Mouse (Mus musculus) lung, postnatal 0 days (tissue): ENCODE results near the gene Scamp1. TPM values are rescaled to one million over a fixed set of nuclear protein-coding genes. Genes with fewer than 3 reads are reported as not detected.

ENCODE experiments used
- ATAC-seq: fragments of 200-750 bp; cut with Nextera tagmentation; 2 replicates; pipeline ENCODE4 v1.8.0; 2017; ENCODE audit warnings: moderate library complexity
- DNase-seq: peaks from one replicate; pipeline ENCODE4 v3.0.0-alpha.2; 2016; ENCODE audit warnings: low spot score
- H3K27ac ChIP-seq: fragments of 300-500 bp; sonication (generic); 2 replicates; pipeline ENCODE4 v1.5.1; 2014; ENCODE audit warnings: antibody characterized with exemption, mild to moderate bottlenecking, low read length, mixed read lengths
- H3K27me3 ChIP-seq: fragments of 300-500 bp; sonication (generic); replicated peaks from 2 replicates; pipeline ENCODE4 v1.6.1; 2014; ENCODE audit warnings: low read length, mixed read lengths; ENCODE audit not compliant: insufficient read depth
- H3K36me3 ChIP-seq: fragments of 300-500 bp; sonication (generic); 2 replicates; pipeline ENCODE4 v1.6.1; 2014; ENCODE audit warnings: low read length, mixed read lengths; ENCODE audit not compliant: insufficient read depth
- H3K4me1 ChIP-seq: fragments of 300-500 bp; sonication (generic); 2 replicates; pipeline ENCODE4 v1.6.1; 2014; ENCODE audit warnings: antibody characterized with exemption, low read depth, low read length, mixed read lengths; ENCODE audit not compliant: insufficient read depth
- H3K4me2 ChIP-seq: fragments of 300-500 bp; sonication (generic); replicated peaks from 2 replicates; pipeline ENCODE4 v1.6.1; 2014; ENCODE audit warnings: low read depth, mild to moderate bottlenecking, low read length, moderate library complexity, mixed read lengths
- H3K4me3 ChIP-seq: fragments of 300-500 bp; sonication (generic); 2 replicates; pipeline ENCODE4 v1.5.1; 2014; ENCODE audit warnings: low read depth, low read length
- H3K9ac ChIP-seq: fragments of 300-500 bp; sonication (generic); replicated peaks from 2 replicates; pipeline ENCODE4 v1.6.1; 2014; ENCODE audit warnings: low read depth, mild to moderate bottlenecking
- H3K9me3 ChIP-seq: fragments of 300-500 bp; sonication (generic); 2 replicates; pipeline ENCODE4 v1.6.1; 2016; ENCODE audit warnings: low read length, mixed read lengths
- CTCF ChIP-seq: IDR thresholded peaks from 2 replicates; pipeline ENCODE4 v1.5.1; 2016; ENCODE audit warnings: antibody characterized with exemption, mild to moderate bottlenecking
- EP300 ChIP-seq: IDR thresholded peaks from 2 replicates; pipeline ENCODE4 v1.6.1; 2016; ENCODE audit warnings: antibody characterized with exemption, mild to moderate bottlenecking, control low read depth
- WGBS: fragments of 180-500 bp; shearing (Covaris S2); extraction: QIAGEN DNeasy Blood & Tissue Kit; methylation state at CpG from one replicate; pipeline ENCODE4 v1.1.7; 2014; 5-methylcytosine and 5-hydroxymethylcytosine counted together
- polyA plus RNA-seq: library from polyadenylated mRNA; unstranded; fragments of >200 nt; fragmentation: Nextera tagmentation; extraction: Ambion mirVana; gene quantifications from 2 replicates; pipeline ENCODE4 v1.2.1, GENCODE M21; 2015

Gene Scamp1
- polyA plus RNA-seq, 1 experiment from 2014 or later: 26.9 TPM

DNA sequence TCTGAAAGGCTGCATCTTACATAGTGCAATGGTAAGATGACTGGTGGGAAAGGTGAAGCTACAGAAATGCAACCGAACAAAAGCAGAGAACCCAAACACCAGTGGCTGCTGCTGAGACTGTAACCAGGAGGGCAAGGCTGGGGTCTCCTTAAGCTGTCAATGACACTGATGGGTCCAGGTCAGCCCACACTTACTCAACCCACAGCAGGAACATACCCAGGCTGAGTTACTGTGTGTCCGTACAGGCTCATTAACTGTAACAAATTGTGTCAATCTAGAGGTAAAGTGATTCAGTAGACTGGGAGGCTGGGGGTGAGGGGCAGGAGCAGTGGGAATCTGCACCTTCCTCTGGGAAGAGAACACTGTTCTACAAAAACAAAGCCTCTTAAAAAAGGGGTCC, 42.8 kb downstream of the Scamp1 start:
- WGBS: 78% methylated on average over 2 of the region's 2 CpGs
- ATAC-seq: no peak
- no peak for DNase-seq
- Histone ChIP-seq H3K4me2 (no peak overlapping the region), H3K36me3 (no peaks in the 10 kb centered on the region), H3K9me3 (no peaks in the 10 kb centered on the region), H3K27me3 (no peaks in the 10 kb centered on the region), H3K4me3 (no peak overlapping the region), H3K9ac (no peak overlapping the region), H3K27ac (no peak overlapping the region), H3K4me1 (no peaks in the 10 kb centered on the region)
- TF ChIP-seq EP300 (no peak), CTCF (no peak)

DNA sequence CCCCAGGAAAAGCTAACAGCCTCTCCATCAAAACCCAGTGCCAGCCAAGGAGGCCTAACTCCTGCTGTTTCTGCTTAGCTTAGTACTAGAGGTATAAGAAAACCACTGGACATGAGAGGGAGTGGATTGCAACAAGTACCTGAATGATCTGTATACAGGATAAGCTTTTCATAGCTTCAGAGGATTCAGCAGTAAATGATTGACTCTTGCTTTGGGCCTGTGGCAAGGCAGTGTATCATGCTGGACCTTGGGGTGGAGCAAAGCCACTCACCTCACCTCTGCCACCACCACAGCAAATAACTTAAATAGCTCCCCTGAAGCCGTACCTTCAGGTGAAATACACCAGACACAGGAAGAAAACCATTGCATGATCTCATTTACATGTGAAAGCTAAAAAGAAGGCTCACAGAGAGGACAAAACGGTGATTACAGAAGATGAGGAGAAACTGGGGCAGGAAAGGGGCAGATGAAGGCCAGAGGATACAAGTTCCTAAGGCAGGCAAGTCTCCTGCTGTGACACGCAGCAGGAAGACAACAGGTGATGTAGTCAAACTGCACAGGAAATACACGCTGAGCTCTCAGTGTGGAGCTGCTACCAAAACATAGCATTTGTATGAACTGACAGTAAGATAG, 43.6 kb downstream of the Scamp1 start:
- WGBS: 45% methylated on average over 4 of the region's 4 CpGs
- ATAC-seq (no peak), DNase-seq (no peak)
- H3K27ac ChIP-seq: no peak overlapping the region
- H3K9me3 ChIP-seq: no peaks in the 10 kb centered on the region
- no peak overlapping the region for H3K4me2 ChIP-seq
- no peak for TF ChIP-seq EP300
- no peak for TF ChIP-seq CTCF
- no peaks in the 10 kb centered on the region for H3K36me3 ChIP-seq
- no peaks in the 10 kb centered on the region for H3K4me1 ChIP-seq
- no peak overlapping the region for H3K9ac ChIP-seq
- H3K4me3 ChIP-seq: no peak overlapping the region
- no peaks in the 10 kb centered on the region for H3K27me3 ChIP-seq

DNA sequence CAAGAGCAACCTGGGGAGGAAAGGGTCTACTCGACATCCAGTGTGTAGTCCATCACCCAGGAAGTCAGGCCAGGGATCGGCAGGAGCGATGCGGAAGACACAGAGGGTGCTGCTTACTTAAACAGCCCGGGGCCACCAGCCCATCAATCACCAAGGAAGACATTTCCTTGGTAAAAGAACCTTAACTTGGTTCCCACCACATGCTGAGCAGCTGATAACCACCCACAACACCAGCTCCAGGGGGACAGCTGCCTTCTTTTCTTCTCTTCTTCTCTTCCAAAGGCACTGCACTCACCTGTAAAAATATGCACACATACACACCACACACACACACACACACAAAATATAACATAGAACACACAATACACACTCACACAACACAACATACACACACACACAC, 44.8 kb downstream of the Scamp1 start:
- H3K36me3 ChIP-seq: no peaks in the 10 kb centered on the region
- no peak for TF ChIP-seq EP300
- TF ChIP-seq CTCF: no peak
- DNase-seq (no peak), ATAC-seq (no peak)
- H3K4me3 ChIP-seq: no peak overlapping the region
- H3K4me2 ChIP-seq: no peak overlapping the region
- no peaks in the 10 kb centered on the region for H3K27me3 ChIP-seq
- no peak overlapping the region for H3K27ac ChIP-seq
- H3K9me3 ChIP-seq: no peaks in the 10 kb centered on the region
- H3K4me1 ChIP-seq: no peaks in the 10 kb centered on the region
- H3K9ac ChIP-seq: no peak overlapping the region
- WGBS: 22% methylated on average over 5 of the region's 5 CpGs

DNA sequence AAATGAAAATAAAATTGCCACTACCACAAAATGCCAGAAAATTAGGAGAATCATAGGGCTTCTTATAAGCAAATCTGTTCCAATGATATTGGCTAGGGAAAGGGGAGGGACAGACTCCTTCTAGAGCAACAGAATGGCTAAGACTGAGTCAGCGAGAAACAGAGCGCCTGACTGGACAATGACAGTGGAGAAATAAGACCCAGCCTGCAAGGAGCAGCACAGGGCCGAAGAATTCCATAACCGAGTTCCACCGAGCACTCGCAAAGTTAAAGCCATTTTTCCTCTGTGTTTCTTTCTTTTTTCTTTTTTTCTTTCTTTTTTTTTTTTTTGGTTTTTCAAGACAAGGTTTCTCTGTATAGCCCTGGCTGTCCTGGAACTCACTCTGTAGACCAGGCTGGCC, 45.5 kb downstream of the Scamp1 start:
- Histone ChIP-seq H3K27me3 (no peaks in the 10 kb centered on the region), H3K4me2 (no peak overlapping the region), H3K9me3 (no peaks in the 10 kb centered on the region), H3K27ac (no peak overlapping the region), H3K9ac (no peak overlapping the region), H3K4me3 (no peak overlapping the region), H3K36me3 (no peaks in the 10 kb centered on the region), H3K4me1 (no peaks in the 10 kb centered on the region)
- no peak for TF ChIP-seq EP300
- no peak for TF ChIP-seq CTCF
- 78% methylated on average over 6 of the region's 6 CpGs for WGBS
- DNase-seq: no peak
- ATAC-seq: no peak

DNA sequence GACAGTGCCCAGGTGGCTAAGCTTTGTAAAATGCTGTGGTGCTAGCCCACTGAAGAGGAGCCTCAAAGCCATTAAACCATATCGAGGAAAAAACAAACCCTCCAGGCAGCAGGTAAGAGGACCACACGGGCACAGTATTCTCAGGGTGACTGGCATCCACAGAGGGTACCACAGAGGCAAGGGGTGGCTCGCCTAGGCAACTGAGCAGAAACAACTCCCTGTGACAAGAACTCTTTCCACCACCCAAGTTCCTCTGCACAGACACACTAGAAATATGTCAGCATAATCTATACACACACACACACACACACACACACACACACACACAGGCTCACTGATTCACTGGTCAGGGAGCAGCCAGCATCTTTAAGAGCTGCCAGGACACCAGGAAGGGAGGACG, 46.2 kb downstream of the Scamp1 start:
- no peaks in the 10 kb centered on the region for H3K9me3 ChIP-seq
- no peak overlapping the region for H3K9ac ChIP-seq
- DNase-seq (no peak), ATAC-seq (no peak)
- no peak overlapping the region for H3K4me2 ChIP-seq
- no peaks in the 10 kb centered on the region for H3K36me3 ChIP-seq
- WGBS: 71% methylated on average over 4 of the region's 4 CpGs
- no peak overlapping the region for H3K4me3 ChIP-seq
- no peaks in the 10 kb centered on the region for H3K4me1 ChIP-seq
- H3K27ac ChIP-seq: no peak overlapping the region
- no peaks in the 10 kb centered on the region for H3K27me3 ChIP-seq
- TF ChIP-seq CTCF (no peak), EP300 (no peak)

DNA sequence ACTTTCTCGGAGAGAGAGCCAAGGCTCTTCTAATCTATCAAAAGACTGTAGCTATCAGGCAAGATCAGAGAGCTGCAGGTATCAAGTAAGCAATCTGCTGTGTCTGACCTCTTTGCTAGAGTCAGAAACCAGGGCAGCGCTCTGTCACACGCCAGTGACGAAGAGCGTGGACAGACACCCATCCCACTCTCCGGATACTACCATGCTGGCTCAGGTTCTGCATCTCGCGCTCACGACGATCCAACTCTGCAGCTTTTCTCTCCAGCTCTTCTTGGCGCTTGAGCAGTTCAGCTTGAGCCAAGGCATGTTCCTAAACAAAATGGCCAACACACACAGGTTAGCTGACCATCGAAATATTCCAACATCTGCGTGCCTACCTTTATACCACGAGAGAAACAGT, 53.8 kb downstream of the Scamp1 start:
- no peaks in the 10 kb centered on the region for H3K4me1 ChIP-seq
- no peak overlapping the region for H3K4me3 ChIP-seq
- H3K9ac ChIP-seq: no peak overlapping the region
- no peak overlapping the region for H3K4me2 ChIP-seq
- TF ChIP-seq CTCF (no peak), EP300 (no peak)
- H3K36me3 ChIP-seq: 0 out of 2 replicates have a peak, but pooled peaks cover 3% of the 10 kb centered on the region
- H3K27ac ChIP-seq: no peak overlapping the region
- H3K27me3 ChIP-seq: no peaks in the 10 kb centered on the region
- WGBS: 79% methylated on average over 14 of the region's 14 CpGs
- no peaks in the 10 kb centered on the region for H3K9me3 ChIP-seq
- ATAC-seq (no peak), DNase-seq (no peak)
